Mouse (Mus musculus) kidney, adult 2 months (tissue): ENCODE data around the gene Slc25a28. TPM values are rescaled to one million over a fixed set of nuclear protein-coding genes. Genes with fewer than 3 reads are reported as not detected.

Experiments
- DNase-seq: peaks from one replicate; pipeline ENCODE4 v3.0.0; 2021
- H3K27ac ChIP-seq: fragments of 200-500 bp; 2 replicates; pipeline ENCODE4 v1.5.1; 2012; ENCODE audit warnings: low read depth, low read length, control low read depth, inconsistent platforms; ENCODE audit not compliant: insufficient read depth
- H3K27me3 ChIP-seq: fragments of 200-500 bp; replicated peaks from 2 replicates; pipeline ENCODE4 v1.6.1; 2012; ENCODE audit warnings: mild to moderate bottlenecking, moderate library complexity, low read length, inconsistent platforms; ENCODE audit not compliant: control insufficient read depth, insufficient read depth
- H3K36me3 ChIP-seq: fragments of 200-500 bp; 2 replicates; pipeline ENCODE4 v1.6.1; 2012; ENCODE audit warnings: mild to moderate bottlenecking, moderate library complexity, low read length, inconsistent platforms; ENCODE audit not compliant: control insufficient read depth, insufficient read depth
- H3K4me1 ChIP-seq: fragments of 200-500 bp; 2 replicates; pipeline ENCODE4 v1.6.1; 2011; ENCODE audit warnings: low read length; ENCODE audit not compliant: control insufficient read depth, insufficient read depth
- H3K4me3 ChIP-seq: fragments of 200-500 bp; 2 replicates; pipeline ENCODE4 v1.5.1; 2011; ENCODE audit warnings: mild to moderate bottlenecking, low read depth, low read length, control low read depth; ENCODE audit not compliant: insufficient read depth
- CTCF ChIP-seq: fragments of 200-500 bp; conservative IDR thresholded peaks from 2 replicates; pipeline ENCODE4 v1.5.1; 2011; ENCODE audit warnings: low read depth, mild to moderate bottlenecking, control low read depth, low read length, moderate library complexity, mixed read lengths; ENCODE audit not compliant: insufficient read depth, insufficient read length
- POLR2A ChIP-seq: fragments of 200-500 bp; IDR thresholded peaks from one replicate; pipeline ENCODE4 v1.6.1; 2011; ENCODE audit warnings: low read depth, low read length, control low read depth
- WGBS: fragments of 180-500 bp; shearing (Covaris S2); methylation state at CpG from one replicate; pipeline ENCODE4 v1.1.7; 2018; 5-methylcytosine and 5-hydroxymethylcytosine counted together
- polyA plus RNA-seq: library from polyadenylated mRNA; depleted of rRNA; stranded (reverse); fragments of >200 nt; gene quantifications from 2 replicates; pipeline ENCODE4 v1.2.3, GENCODE M21; 2012

Slc25a28 gene
- polyA plus RNA-seq, 1 experiment = 83.2 TPM

DNA sequence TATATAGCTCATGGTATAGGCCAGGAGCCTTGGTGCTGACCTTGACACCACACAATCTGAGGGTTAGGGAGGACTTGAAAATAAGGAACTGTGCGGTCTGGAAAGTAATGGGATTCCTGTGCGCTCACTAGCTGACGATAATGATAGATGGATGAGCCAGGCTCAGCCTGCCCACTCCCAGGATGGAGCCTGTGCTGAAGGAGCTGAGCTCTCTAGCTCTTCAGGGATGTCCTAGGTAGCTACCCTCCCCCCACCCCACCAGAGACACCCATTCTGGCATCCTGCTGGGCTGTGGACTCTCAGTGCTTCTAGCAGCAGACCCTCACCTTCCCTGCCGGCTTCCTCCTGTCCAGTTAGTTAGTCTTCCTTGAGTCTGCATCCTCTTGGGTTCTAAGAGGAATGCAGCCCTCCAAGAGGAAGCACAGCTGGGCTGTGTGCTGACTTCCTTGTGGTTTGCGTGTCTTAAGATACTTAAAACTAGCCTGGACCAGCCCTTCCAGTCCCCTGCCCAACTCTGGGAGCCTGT lies 56.1 kb downstream of the Slc25a28 start:
- TF ChIP-seq POLR2A (no peak), CTCF (no peak)
- no peak for DNase-seq
- peaks cover 15% of the 10 kb centered on the region for H3K27me3 ChIP-seq
- 0 out of 2 replicates have a peak, but pooled peaks cover 7% of the 10 kb centered on the region for H3K4me1 ChIP-seq
- WGBS = 1% methylated on average over 5 of the region's 5 CpGs
- H3K36me3 ChIP-seq = no peaks in the 10 kb centered on the region
- H3K4me3 ChIP-seq = no peak overlapping the region
- H3K27ac ChIP-seq = no peak overlapping the region

GRCm38 (mm10) chr19:43617761-43618349 lies 56.8 kb downstream of the Slc25a28 start:
- Histone ChIP-seq H3K4me3 (no peak overlapping the region), H3K27me3 (peaks cover 15% of the 10 kb centered on the region), H3K36me3 (no peaks in the 10 kb centered on the region), H3K4me1 (0 out of 2 replicates have a peak, but pooled peaks cover 7% of the 10 kb centered on the region), H3K27ac (no peak overlapping the region)
- no peak for DNase-seq
- 32% methylated on average over 10 of the region's 10 CpGs for WGBS
- TF ChIP-seq CTCF (no peak), POLR2A (no peak)

- no peak overlapping the region for H3K4me3 ChIP-seq
- H3K4me1 ChIP-seq = 0 out of 2 replicates have a peak, but pooled peaks cover 7% of the 10 kb centered on the region
- TF ChIP-seq CTCF = no peak
- TF ChIP-seq POLR2A = no peak
- DNase-seq = no peak
- H3K36me3 ChIP-seq = no peaks in the 10 kb centered on the region
- peaks cover 15% of the 10 kb centered on the region for H3K27me3 ChIP-seq
- 4% methylated on average over 12 of the region's 12 CpGs for WGBS
- H3K27ac ChIP-seq = no peak overlapping the region
Measured at GRCm38 (mm10) chr19:43616889-43617288, 57.8 kb downstream of the Slc25a28 start.

DNA sequence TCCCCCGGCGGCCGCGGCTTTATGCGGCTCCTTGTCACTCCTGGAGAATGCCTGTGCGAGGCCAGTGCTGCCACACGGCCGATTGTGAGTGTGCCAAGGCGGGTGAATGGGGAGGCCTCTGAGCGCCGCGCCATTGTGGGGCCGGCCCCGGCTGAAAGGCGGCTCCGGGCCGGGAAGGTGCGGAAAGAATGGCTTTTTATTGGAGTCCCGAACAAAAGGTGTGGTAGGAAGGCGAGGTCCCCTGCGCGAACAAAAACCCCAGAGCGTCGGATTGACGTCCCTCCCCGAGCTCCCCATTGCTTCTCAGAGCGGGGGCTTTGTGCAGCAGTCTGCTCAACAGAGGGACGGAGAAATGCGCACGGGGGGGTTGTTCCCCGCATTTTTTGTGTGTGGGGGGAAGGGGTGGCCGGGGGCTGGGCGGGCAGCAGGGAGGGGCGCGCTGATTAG lies 58.2 kb downstream of the Slc25a28 start:
- Histone ChIP-seq H3K4me1 (0 out of 2 replicates have a peak, but pooled peaks cover 7% of the 10 kb centered on the region), H3K4me3 (no peak overlapping the region), H3K36me3 (no peaks in the 10 kb centered on the region), H3K27me3 (peaks cover 15% of the 10 kb centered on the region), H3K27ac (no peak overlapping the region)
- DNase-seq = no peak
- no peak for TF ChIP-seq POLR2A
- 2% methylated on average over 35 of the region's 35 CpGs for WGBS

- no peak for DNase-seq
- Histone ChIP-seq H3K27ac (no peak overlapping the region), H3K27me3 (peaks cover 16% of the 10 kb centered on the region), H3K4me1 (0 out of 2 replicates have a peak, but pooled peaks cover 7% of the 10 kb centered on the region), H3K36me3 (no peaks in the 10 kb centered on the region), H3K4me3 (no peak overlapping the region)
- WGBS = 5% methylated on average over 33 of the region's 34 CpGs
- no peak for TF ChIP-seq CTCF
- no peak for TF ChIP-seq POLR2A
Measured at GRCm38 (mm10) chr19:43615571-43616414, 58.9 kb downstream of the Slc25a28 start.

- TF ChIP-seq CTCF (no peak), POLR2A (no peak)
- no peaks in the 10 kb centered on the region for H3K36me3 ChIP-seq
- H3K27me3 ChIP-seq = peaks cover 22% of the 10 kb centered on the region
- H3K27ac ChIP-seq = no peak overlapping the region
- 0 out of 2 replicates have a peak, but pooled peaks cover 7% of the 10 kb centered on the region for H3K4me1 ChIP-seq
- no peak for DNase-seq
- no peak overlapping the region for H3K4me3 ChIP-seq
- WGBS = 3% methylated on average over 20 of the region's 20 CpGs
Measured at GRCm38 (mm10) chr19:43615074-43615445, 59.6 kb downstream of the Slc25a28 start.
